Comparison of ENCODE assay signal across 8 mouse cellular contexts in genomic region chr9:41950991-41951451, GRCm38 (mm10).
DNase-seq lines count a peak whose midpoint lies in the region; ATAC-seq lines count a peak whose summit lies in the region.

No protein-coding gene starts in this region.

- peak overlapping the region; percentile 60 for H3K4me2 ChIP-seq in forebrain, embryonic 13.5 days
- peak overlapping the region; percentile 61 for H3K4me2 ChIP-seq in liver, embryonic 16.5 days (ENCODE audit: low read depth, low read length)
- H3K4me2 ChIP-seq in neural tube, embryonic 12.5 days (replicated peaks), result peak overlapping the region; percentile 66

- peak; percentile 80 for ATAC-seq in forebrain, embryonic 13.5 days
- peak; percentile 51 for ATAC-seq in liver, embryonic 16.5 days (ENCODE audit: low read depth)
- peak; percentile 87 for ATAC-seq in neural tube, embryonic 12.5 days (ENCODE audit: low FRiP score, low read depth)

- H3K4me3 ChIP-seq in forebrain, embryonic 13.5 days, result peak overlapping the region; percentile 38
- peak overlapping the region; percentile 51 for H3K4me3 ChIP-seq in liver, embryonic 16.5 days (ENCODE audit: low read depth, low read length)
- H3K4me3 ChIP-seq in neural tube, embryonic 12.5 days, result peak overlapping the region; percentile 36

- peaks cover 52% of the 10 kb centered on the region for H3K4me1 ChIP-seq in forebrain, embryonic 13.5 days
- H3K4me1 ChIP-seq in liver, embryonic 16.5 days (ENCODE audit: control insufficient read depth, low read depth, low read length), result no peaks in the 10 kb centered on the region
- H3K4me1 ChIP-seq in neural tube, embryonic 12.5 days, result peaks cover 30% of the 10 kb centered on the region

- under 1% methylated on average over 21 of the region's 21 CpGs for WGBS in forebrain, embryonic 13.5 days
- WGBS in liver, embryonic 16.5 days (ENCODE audit: insufficient replicate concordance), result under 1% methylated on average over 21 of the region's 21 CpGs
- WGBS in neural tube, embryonic 12.5 days, result under 1% methylated on average over 21 of the region's 21 CpGs

- intact Hi-C loops in heart, postnatal 10 days (cut with DNase I), result loop anchor here (1.0 to 2.0 kb wide), 5 partner anchors 216 to 723 kb away; no protein-coding TSS in a partner anchor

- peak; percentile 83 for DNase-seq in CD4-positive helper T cell, adult 2 months (ENCODE audit: low read depth, low spot score)
- peak; percentile 60 for DNase-seq in c-Kit-positive CD71-negative TER-119-negative erythroid progenitor cells, embryonic 14.5 days (ENCODE audit: low read depth)
- DNase-seq in heart, postnatal 10 days, result peak; percentile 94 to 95
- DNase-seq in kidney, postnatal 4 days, result peak; percentile 92 to 94
- DNase-seq in telencephalon, adult 2 months (ENCODE audit: low read depth, low spot score), result peak; percentile 77

- H3K36me3 ChIP-seq in forebrain, embryonic 13.5 days (ENCODE audit: poor library complexity, severe bottlenecking), result no peaks in the 10 kb centered on the region
- H3K36me3 ChIP-seq in liver, embryonic 16.5 days (ENCODE audit: control insufficient read depth, insufficient read depth), result no peaks in the 10 kb centered on the region
- no peaks in the 10 kb centered on the region for H3K36me3 ChIP-seq in neural tube, embryonic 12.5 days

- H3K27ac ChIP-seq in forebrain, embryonic 13.5 days, result peak overlapping the region; percentile 97
- no peak overlapping the region for H3K27ac ChIP-seq in liver, embryonic 16.5 days (ENCODE audit: low read length)
- H3K27ac ChIP-seq in neural tube, embryonic 12.5 days, result peak overlapping the region; percentile 88

- H3K27me3 ChIP-seq in forebrain, embryonic 13.5 days, result no peaks in the 10 kb centered on the region
- no peaks in the 10 kb centered on the region for H3K27me3 ChIP-seq in liver, embryonic 16.5 days (ENCODE audit: control insufficient read depth, insufficient read depth, low read depth, low read length)
- H3K27me3 ChIP-seq in neural tube, embryonic 12.5 days (replicated peaks), result no peaks in the 10 kb centered on the region

- no peaks in the 10 kb centered on the region for H3K9me3 ChIP-seq in forebrain, embryonic 13.5 days (replicated peaks)
- no peaks in the 10 kb centered on the region for H3K9me3 ChIP-seq in liver, embryonic 16.5 days (replicated peaks; ENCODE audit: control insufficient read depth, low read length)
- H3K9me3 ChIP-seq in neural tube, embryonic 12.5 days, result no peaks in the 10 kb centered on the region

- H3K9ac ChIP-seq in forebrain, embryonic 13.5 days, result peak overlapping the region; percentile 66
- H3K9ac ChIP-seq in liver, embryonic 16.5 days (ENCODE audit: low read depth, low read length), result peak overlapping the region; percentile 33; the same call in 1 of the 2 replicates
- peak overlapping the region; percentile 61 for H3K9ac ChIP-seq in neural tube, embryonic 12.5 days
